ENCODE assay signal across 1 mouse cellular context in the genomic region with DNA sequence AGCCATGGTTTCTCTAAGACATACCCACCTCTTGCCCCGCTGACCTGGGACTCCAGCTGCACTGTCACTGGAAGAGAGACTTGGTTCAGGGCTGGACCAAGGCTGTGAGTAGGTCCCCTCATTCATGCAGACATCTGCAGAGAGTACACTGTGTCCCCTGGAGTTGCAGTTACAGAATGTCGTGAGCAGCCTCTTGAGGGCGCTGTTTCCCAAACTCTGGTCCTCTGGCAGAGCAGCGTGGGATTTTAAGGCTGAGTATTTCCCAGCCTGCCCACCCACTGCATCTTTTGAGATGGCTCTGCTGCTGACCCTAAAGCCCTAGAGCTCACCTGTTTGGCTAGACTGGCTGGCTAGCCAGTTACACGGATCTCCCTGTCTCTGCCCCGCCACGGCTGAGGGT.
TF ChIP-seq lines count a peak whose summit lies in the region.

No protein-coding gene starts in this region.

TF ChIP-seq in MEL, 35 proteins besides CTCF, POLR2A, EP300 and RAD21 (continued from another document):
- TF ChIP-seq USF2 (IDR thresholded peaks at IDR 0.05; ENCODE audit: borderline replicate concordance in 1 of 2, insufficient read depth in 1 of 2, low read depth in 1 of 2, low read length in 2 of 2) (no peak), NRF1 (IDR thresholded peaks at IDR 0.05; ENCODE audit: insufficient read depth, low read depth, low read length, poor library complexity, severe bottlenecking) (no peak), ZC3H11A (IDR thresholded peaks at IDR 0.05; ENCODE audit: low read depth, low read length) (peak; percentile 21; the same call in 1 of the 2 replicates), ELF1 (IDR thresholded peaks at IDR 0.05; ENCODE audit: low read depth, low read length) (no peak), ZKSCAN1 (IDR thresholded peaks at IDR 0.05; ENCODE audit: low read depth, low read length) (no peak), JUND (IDR thresholded peaks at IDR 0.05; ENCODE audit: low read depth, low read length) (no peak), SIN3A (IDR thresholded peaks at IDR 0.05; ENCODE audit: low read length) (no peak; the same call in 1 of the 2 replicates), ETS1 (IDR thresholded peaks at IDR 0.05; ENCODE audit: low read depth, low read length) (no peak), RCOR1 (IDR thresholded peaks at IDR 0.05; ENCODE audit: low read depth, low read length) (no peak), SMC3 (IDR thresholded peaks at IDR 0.05; ENCODE audit: low read depth, low read length) (peak; percentile 42; the same call in 1 of the 2 replicates), MXI1 (IDR thresholded peaks at IDR 0.05; ENCODE audit: low read depth, low read length) (no peak)
